Mouse (Mus musculus) mesoderm, embryonic 11.5 days (tissue): ENCODE measurements around the gene Afap1.
A peak's percentile ranks its signal among the peaks of the same experiment; 100 is the strongest.

Experiments
- DNase-seq: peaks from one replicate; pipeline ENCODE4 v3.0.0-alpha.2; 2012; ENCODE audit warnings: low read depth, low spot score

Gene Afap1

DNA sequence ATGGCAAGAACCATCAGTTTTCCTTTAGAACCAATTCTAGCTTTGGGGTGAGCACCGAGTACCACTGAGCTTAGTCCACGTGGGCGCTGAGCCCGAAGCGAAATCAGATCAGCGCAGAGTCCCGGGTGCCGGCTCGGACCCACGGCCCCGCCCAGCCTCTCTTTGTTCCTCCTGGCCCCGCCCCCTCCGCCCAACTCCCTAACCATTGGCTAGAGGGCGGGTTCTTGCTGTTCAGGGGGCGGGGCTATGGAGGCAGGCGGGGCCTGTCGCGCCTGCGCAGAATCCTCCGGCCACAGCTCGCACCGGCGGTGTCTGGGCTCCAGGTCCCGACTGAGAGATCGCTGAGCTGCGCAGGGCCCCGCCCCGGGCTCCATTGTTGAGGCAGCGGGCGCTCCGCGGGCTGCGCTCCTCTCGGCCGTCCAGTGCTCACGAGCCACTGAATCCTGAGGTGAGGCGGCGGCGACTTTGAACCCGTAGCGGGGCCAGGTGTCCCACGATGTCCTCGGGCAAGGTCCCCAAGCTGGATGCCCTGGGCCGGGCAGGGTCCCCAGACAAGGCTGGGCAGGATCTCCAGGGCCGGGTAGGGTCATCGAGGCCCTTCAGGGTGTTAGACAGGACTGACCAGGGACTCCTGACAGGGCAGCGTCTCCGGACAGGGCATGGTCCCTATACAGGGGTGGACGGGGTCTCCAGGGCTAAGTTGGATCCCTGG is at the start of gene Afap1:
Gene Afap1, plus strand, starts transcription at position 227 of the 712 bp plus-strand sequence.
- peak; percentile 99 for DNase-seq

GRCm38 (mm10) chr5:35851485-35851884 is 41.6 kb upstream of the Afap1 start:
- no peak for DNase-seq

GRCm38 (mm10) chr5:35853463-35853862 is 39.7 kb upstream of the Afap1 start:
- no peak for DNase-seq

GRCm38 (mm10) chr5:35856245-35856644 is 36.9 kb upstream of the Afap1 start:
- no peak for DNase-seq

DNA sequence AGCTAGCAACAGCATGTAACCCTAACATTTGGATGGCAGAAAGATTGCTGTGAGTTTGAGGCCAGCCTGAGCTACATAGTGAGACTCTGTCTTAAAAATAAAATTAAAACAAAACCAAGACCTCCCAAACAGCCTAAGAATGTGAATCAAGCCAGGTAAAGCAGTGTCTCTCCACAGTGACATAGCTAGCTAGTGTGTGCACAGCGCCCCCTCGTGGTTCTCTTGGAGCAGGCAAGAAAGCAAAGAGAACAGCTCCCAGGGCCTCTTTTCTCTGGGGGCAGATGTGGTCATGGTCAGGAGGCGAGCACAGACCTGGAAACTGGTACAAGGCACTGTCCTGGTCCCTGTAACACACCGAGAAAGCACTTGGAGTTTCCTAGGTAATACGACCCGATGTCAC is 35.0 kb upstream of the Afap1 start:
- peak; percentile 81 for DNase-seq

GRCm38 (mm10) chr5:35861456-35861855 is 31.7 kb upstream of the Afap1 start:
- no peak for DNase-seq

DNA sequence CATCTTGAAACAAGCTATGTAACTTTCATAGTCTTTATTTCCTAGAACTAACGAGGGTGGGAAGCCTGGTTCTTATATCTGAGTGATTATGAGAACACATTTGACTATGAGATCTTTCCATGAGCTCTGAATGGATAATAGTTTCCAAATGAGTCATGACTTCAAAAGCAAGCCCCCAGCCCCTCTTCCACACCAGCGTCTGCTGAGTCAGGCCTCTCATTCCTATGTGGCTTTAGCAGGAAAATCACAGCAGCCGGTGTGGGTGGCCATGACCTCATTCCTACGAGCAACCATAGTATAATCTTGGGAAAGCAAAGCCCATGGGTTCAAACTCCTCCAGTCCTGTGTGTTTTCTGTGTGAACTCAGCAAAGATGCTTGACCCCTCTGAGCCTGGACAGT is 23.1 kb upstream of the Afap1 start:
- DNase-seq = no peak

DNA sequence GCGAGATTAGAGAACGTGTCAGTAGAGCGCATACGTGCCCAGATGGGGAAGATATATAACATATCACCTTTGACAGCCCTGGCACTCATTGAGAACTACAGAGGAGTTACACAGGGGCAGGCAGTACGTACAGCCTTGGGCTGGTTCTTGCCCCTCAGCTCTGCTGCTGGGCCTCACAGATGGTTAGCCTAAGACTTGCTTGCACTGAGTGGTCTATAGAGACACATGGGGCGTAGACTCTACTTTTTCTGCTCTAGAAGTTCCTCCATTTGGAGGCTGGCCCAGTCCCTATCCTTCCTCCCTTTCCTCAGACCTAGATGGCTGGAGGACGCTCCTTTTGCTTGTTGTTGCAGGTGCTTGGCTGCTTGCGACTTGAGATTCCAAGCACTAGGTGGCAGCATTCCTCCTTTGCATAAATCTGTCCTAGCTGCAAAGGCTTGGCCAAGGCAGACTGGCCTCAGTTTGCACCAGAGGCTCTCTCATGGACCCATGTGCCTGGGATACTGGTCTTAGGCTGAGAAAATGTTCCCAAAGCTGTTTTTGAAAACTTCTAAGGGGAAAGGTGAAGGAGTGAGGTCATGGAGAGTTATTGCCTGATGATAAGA is 22.6 kb upstream of the Afap1 start:
- peak; percentile 84 for DNase-seq

GRCm38 (mm10) chr5:35873382-35873781 is 19.7 kb upstream of the Afap1 start:
- no peak for DNase-seq

- DNase-seq = no peak
These were observed 16.9 kb upstream of the Afap1 start for GRCm38 (mm10) chr5:35876236-35876635.

GRCm38 (mm10) chr5:35879199-35879598 is 13.9 kb upstream of the Afap1 start:
- DNase-seq = no peak

- DNase-seq = no peak
These were observed 10.7 kb upstream of the Afap1 start for GRCm38 (mm10) chr5:35882391-35882790.

GRCm38 (mm10) chr5:35884262-35884661 is 8.9 kb upstream of the Afap1 start:
- peak; percentile 47 for DNase-seq

DNA sequence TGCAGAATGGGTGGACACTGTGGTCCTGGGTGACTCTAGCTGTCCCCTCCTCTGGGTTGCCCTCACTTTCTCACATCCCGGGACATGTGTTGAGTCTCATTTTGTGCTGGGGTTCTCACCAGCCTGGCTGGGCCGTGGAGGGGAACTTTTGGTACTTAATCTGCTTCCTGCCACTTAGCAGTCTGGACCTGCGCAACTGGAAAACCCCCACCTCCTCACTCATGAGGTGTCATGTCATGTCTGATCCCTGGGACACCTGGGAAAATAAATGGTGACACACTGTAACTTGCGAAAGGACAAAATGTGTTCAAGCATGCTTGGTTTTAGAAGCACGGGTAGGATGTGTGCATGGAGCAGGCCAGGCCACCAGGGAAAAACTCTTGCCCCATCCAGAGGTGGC is 8.4 kb upstream of the Afap1 start:
- no peak for DNase-seq

GRCm38 (mm10) chr5:35888959-35889358 is 4.2 kb upstream of the Afap1 start:
- DNase-seq = no peak

DNA sequence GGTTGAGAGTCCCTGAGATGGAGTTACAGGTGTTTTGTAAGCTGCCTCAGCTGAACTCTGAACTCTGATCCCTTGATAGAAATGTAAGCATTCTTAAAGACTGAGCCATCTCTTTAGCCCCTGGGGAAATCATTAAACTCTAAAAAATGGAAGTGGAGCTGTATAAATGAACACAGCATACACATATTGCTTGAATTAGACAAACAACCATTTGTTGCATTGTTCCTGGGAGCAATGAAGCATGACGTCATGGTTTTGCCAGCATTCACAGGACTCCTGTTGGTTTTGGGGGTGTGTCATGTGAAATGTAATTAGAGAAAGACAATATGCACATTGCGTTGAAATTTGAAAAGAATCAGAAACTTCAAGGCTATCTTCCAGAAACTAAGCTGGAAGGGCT is 3.5 kb upstream of the Afap1 start:
- DNase-seq = no peak

DNA sequence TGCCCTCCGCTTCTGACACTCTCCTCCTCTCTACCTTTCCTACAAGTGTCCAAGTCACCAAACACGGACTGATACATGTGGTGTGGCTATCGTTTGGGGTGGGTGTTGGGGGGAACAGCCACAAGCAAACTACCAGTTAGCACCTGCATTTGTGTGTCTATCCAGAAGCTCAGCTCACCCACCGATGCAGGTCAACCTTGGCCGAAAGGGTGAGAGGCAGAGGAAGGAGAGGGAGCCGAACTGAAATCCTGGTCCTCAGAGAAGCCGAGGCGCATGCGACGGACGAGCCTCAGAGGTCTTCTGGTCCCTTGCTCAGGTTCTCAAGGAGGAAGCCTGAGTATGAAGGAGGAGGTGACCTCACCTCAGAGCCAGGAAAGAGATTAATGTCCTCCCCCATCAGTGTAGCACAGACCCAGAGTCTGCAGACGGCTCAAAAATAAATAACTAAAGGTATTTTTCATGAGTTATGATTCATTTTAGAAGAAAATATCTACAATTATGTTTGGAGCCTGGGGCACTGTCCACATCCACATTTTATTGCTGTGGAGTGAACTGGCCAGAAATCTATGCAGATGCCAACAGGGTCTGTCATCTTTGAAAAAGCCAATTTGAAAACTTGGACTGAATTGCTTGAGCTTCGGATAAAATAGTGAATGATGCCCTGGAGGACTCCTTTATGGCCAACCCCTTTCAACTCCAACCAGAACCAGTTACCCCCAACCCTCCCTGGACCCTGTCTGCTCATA is 2.0 kb upstream of the Afap1 start:
- no peak for DNase-seq

- DNase-seq = no peak
These were observed 756 bp upstream of the Afap1 start for GRCm38 (mm10) chr5:35892363-35892762.

- no peak for DNase-seq
These were observed 714 bp downstream of the Afap1 start for GRCm38 (mm10) chr5:35893805-35894260.

DNA sequence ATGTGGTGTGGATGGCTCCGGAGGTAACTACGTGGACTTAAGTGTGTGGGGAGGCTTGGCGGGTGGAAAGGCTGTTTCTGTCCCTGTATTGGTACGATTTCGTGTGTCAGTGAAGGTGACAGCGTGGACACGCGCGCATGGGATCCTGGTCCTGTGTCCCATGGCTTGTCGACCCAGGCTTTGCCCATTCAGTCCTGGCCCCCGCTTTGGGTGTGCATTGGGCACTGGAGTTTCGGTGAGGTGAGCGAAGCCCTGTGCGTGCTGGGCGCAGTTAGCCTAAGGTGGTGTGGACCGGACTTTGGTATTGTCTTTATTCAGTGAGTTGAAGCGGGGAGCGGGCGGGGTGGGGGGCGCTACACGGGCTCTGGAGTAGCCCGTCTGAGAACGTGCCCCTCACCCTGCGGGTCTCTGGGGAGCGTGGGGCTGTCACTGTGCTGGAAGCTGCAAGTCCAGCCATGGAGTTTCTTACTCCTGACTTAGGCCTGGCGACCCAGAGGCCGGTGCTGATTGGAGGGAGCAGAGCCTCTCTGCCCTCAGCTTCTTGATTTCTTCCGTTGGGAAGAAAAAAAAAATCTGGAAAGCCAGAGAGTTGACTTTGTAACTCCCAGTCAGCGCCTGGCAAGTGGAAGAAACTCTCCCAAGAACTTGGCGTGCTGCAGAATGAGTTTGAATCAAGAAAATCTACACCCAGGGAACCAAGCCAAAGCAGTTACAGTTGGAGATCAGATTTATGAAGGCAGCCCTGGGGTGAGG is 1.4 kb downstream of the Afap1 start:
- no peak for DNase-seq

- DNase-seq = no peak
These were observed 2.8 kb downstream of the Afap1 start for GRCm38 (mm10) chr5:35895926-35896325.

DNA sequence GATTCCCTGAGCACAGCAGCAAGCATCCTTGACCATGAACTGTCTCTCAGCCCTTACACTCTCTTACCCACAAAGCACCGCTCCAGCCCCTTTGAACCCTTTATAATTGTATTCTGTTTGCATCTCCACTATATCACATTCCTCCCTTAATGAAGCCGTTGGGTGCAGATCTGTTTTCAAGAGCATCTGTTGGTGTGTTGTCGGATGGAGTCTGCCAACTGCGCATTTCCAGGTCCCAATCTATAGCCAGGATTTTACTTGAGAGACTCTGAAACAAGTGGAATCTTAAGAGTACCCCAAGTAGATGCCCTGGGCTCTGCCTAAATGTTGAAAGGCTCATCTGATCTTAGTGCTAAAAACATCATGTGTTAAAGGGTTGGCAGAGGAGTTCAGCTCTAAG is 3.4 kb downstream of the Afap1 start:
- no peak for DNase-seq
